Mouse (Mus musculus) B cell, adult 62 days (primary cell): Measurements from ENCODE around the gene Uaca. TPM values are rescaled to one million over a fixed set of nuclear protein-coding genes. Genes with fewer than 3 reads are reported as not detected.

Source experiments
- total RNA-seq: library from RNA; stranded (reverse); gene quantifications from 4 replicates; pipeline ENCODE4 v1.2.4, GENCODE M21; 2023

Gene Uaca
- total RNA-seq, result 0.15 to 0.43 TPM (median 0.32 TPM) in 4 replicates

DNA sequence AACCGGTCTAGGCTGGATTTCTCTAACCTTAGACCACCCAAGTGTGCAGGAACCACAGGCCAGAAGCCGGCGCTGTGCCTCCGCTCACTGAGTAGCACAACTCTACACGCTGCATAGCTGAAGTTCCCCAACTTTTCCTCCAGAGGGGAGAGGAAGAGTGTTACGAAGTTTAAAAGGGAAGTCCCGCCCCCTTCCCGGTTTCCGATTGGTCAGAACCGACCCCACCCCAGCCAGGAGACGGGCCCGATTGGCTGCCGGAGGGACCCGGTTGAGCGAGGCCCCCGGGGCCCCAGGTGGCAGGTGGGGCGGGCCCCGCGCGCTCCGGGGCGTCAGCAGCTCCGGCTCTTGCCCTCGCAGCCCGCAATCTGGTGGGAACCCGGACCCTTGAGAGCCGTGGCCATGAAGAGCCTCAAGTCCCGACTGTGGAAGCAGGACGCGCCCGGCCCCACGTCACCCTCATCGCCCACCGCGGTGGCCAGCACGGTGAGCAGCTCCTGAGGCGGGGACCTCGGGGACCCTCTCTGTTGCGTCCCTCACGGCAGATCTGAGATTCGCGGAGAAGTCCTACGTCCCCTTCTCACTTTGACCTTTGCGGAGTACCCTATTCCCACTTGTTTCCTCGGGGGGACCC is at the start of gene Uaca:
TSS of gene Uaca (plus strand) at position 333 of the 631 bp plus-strand sequence.

Other genes with a start within 250 kb of the Uaca start
- 0.60 to 0.78 TPM (median 0.77 TPM) in 3 of 4 replicates, not detected in the other for gene Lrrc49, start 106.4 kb upstream of the Uaca start, total RNA-seq
- gene Larp6, start 81.6 kb upstream of the Uaca start, total RNA-seq, result not detected in 4 replicates